In genomic region chr11:29246883-29247650, GRCm38 (mm10) we compare ENCODE assay signal across 8 mouse cellular contexts. TPM values are rescaled to one million over a fixed set of nuclear protein-coding genes. Genes with fewer than 3 reads are reported as not detected.
A peak's percentile ranks its signal among the peaks of the same experiment; 100 is the strongest.
DNase-seq lines count a peak whose midpoint lies in the region; ATAC-seq lines count a peak whose summit lies in the region.

TSS of gene Cfap36 (minus strand) at chr11:29247409.

- DNase-seq in NIH3T3 (ENCODE audit: low read depth) = peak; percentile 98
- peak; percentile 94 to 96 for DNase-seq in cerebellum, postnatal 10 days
- DNase-seq in frontal cortex, postnatal 10 days (ENCODE audit: low spot score in 2 of 2) = peak; percentile 89 to 94
- peak; percentile 88 to 96 for DNase-seq in layer of hippocampus, postnatal 14 days (ENCODE audit: low spot score in 2 of 2)
- peak; percentile 90 for DNase-seq in lung, postnatal 14 days
- peak; percentile 95 for DNase-seq in retina, adult 2 months (ENCODE audit: low read depth, low spot score)
- DNase-seq in thymus, postnatal 36 days = peak; percentile 81 to 90

- peaks cover 12% of the 10 kb centered on the region for H3K4me1 ChIP-seq in hindbrain, embryonic 12.5 days

- ATAC-seq in hindbrain, embryonic 12.5 days (ENCODE audit: low FRiP score) = peak; percentile 100

- under 1% methylated on average over 53 of the region's 53 CpGs for WGBS in hindbrain, embryonic 12.5 days

- H3K9ac ChIP-seq in hindbrain, embryonic 12.5 days = peak within 1 kb of the TSS; percentile 78

- H3K27me3 ChIP-seq in hindbrain, embryonic 12.5 days = no peaks in the 10 kb centered on the region

- H3K4me2 ChIP-seq in hindbrain, embryonic 12.5 days (replicated peaks) = peak within 1 kb of the TSS; percentile 57

- peak within 1 kb of the TSS; percentile 82 for H3K4me3 ChIP-seq in hindbrain, embryonic 12.5 days

- no peaks in the 10 kb centered on the region for H3K9me3 ChIP-seq in hindbrain, embryonic 12.5 days (replicated peaks)

- peak within 1 kb of the TSS; percentile 88 for H3K27ac ChIP-seq in hindbrain, embryonic 12.5 days

- peaks cover 5% of the 10 kb centered on the region; the same call in 1 of the 2 replicates for H3K36me3 ChIP-seq in hindbrain, embryonic 12.5 days

RNA-seq across cellular contexts. Expression of gene Cfap36, which starts in this region (rescaled TPM):
- 97.2 and 103 TPM in 2 replicates for polyA plus RNA-seq in hindbrain, embryonic 12.5 days (2016; fragmentation: Nextera tagmentation; extraction: Ambion mirVana)
- 100 to 1,000 TPM; 119 to 123 TPM for total RNA-seq in layer of hippocampus, postnatal 14 days (2021)

Comparison
In these comparisons a context has a peak if more than half of its experiments do, and no peak if none do; other contexts are left out.
1. Peak in every context shown above with its lines: DNase-seq, ATAC-seq, H3K4me3 ChIP-seq and H3K27ac ChIP-seq.